Mouse (Mus musculus): ENCODE results near the gene Fam83f. TPM values are rescaled to one million over a fixed set of nuclear protein-coding genes. Genes with fewer than 3 reads are reported as not detected.
"Not testable (repeated sequence)": the region's sequence is repeated elsewhere in the genome, so short reads cannot be mapped to it uniquely, and the experiment has no call there.

The Fam83f gene
- polyA plus RNA-seq, 2 experiments = 0.81 to 1.2 TPM

- WGBS (ENCODE audit: insufficient replicate concordance) = 61% methylated on average over 3 of the region's 3 CpGs
- no peaks in the 10 kb centered on the region for H3K36me3 ChIP-seq (replicated peaks; ENCODE audit: control insufficient read depth, insufficient read depth, low read depth)
- no peak for ATAC-seq (ENCODE audit: insufficient read depth)
These were observed 59.9 kb downstream of the Fam83f start for GRCm38 (mm10) chr15:80731511-80731910.

GRCm38 (mm10) chr15:80732266-80733030 lies 60.8 kb downstream of the Fam83f start:
- no peak overlapping the region for H3K4me2 ChIP-seq (ENCODE audit: low read depth)
- H3K9me3 ChIP-seq (ENCODE audit: control insufficient read depth, low read length) = no peaks in the 10 kb centered on the region
- H3K9ac ChIP-seq (replicated peaks) = no peak overlapping the region
- no peak for ATAC-seq (ENCODE audit: insufficient read depth)
- no peak for DNase-seq (ENCODE audit: low read depth in 3 of 3, low spot score in 3 of 3)
- H3K36me3 ChIP-seq (replicated peaks; ENCODE audit: control insufficient read depth, insufficient read depth, low read depth) = no peaks in the 10 kb centered on the region
- no peak overlapping the region for H3K4me3 ChIP-seq (ENCODE audit: insufficient read depth in 1 of 2, low read depth in 2 of 2, low read length in 2 of 2)
- no peaks in the 10 kb centered on the region for H3K27me3 ChIP-seq (ENCODE audit: control insufficient read depth, insufficient read depth, low read length)
- peaks cover 0 to 2% of the 10 kb centered on the region in 2 experiments; a peak in 2 of 4 replicates for H3K4me1 ChIP-seq (replicated peaks; ENCODE audit: control insufficient read depth in 2 of 2, insufficient read depth in 2 of 2, low read length in 1 of 2)
- TF ChIP-seq CTCF (IDR thresholded peaks at IDR 0.05; ENCODE audit: low read depth) (no peak), EP300 (IDR thresholded peaks at IDR 0.05; ENCODE audit: low read depth) (no peak)
- no peak overlapping the region for H3K27ac ChIP-seq
- WGBS (ENCODE audit: insufficient replicate concordance) = 49% methylated on average over 4 of the region's 4 CpGs

More at GRCm38 (mm10) chr15:80731511-80731910, 59.9 kb downstream of the Fam83f start:
- no peak overlapping the region for H3K4me2 ChIP-seq (ENCODE audit: low read depth)
- no peaks in the 10 kb centered on the region for H3K27me3 ChIP-seq (ENCODE audit: control insufficient read depth, insufficient read depth, low read length)
- no peak overlapping the region for H3K27ac ChIP-seq
- DNase-seq (ENCODE audit: low read depth in 3 of 3, low spot score in 3 of 3) = no peak
- no peaks in the 10 kb centered on the region; a peak in 1 of 4 replicates for H3K4me1 ChIP-seq (replicated peaks; ENCODE audit: control insufficient read depth in 2 of 2, insufficient read depth in 2 of 2, low read length in 1 of 2)
- H3K9me3 ChIP-seq (ENCODE audit: control insufficient read depth, low read length) = no peaks in the 10 kb centered on the region
- TF ChIP-seq CTCF (IDR thresholded peaks at IDR 0.05; ENCODE audit: low read depth) (no peak), EP300 (IDR thresholded peaks at IDR 0.05; ENCODE audit: low read depth) (no peak)
- H3K9ac ChIP-seq (replicated peaks) = no peak overlapping the region
- no peak overlapping the region for H3K4me3 ChIP-seq (ENCODE audit: insufficient read depth in 1 of 2, low read depth in 2 of 2, low read length in 2 of 2)

- Histone ChIP-seq H3K36me3 (replicated peaks; ENCODE audit: control insufficient read depth, insufficient read depth, low read depth) (no peaks in the 10 kb centered on the region), H3K4me3 (ENCODE audit: insufficient read depth in 1 of 2, low read depth in 2 of 2, low read length in 2 of 2) (no peak overlapping the region), H3K9me3 (ENCODE audit: control insufficient read depth, low read length) (no peaks in the 10 kb centered on the region), H3K4me2 (ENCODE audit: low read depth) (no peak overlapping the region), H3K27me3 (ENCODE audit: control insufficient read depth, insufficient read depth, low read length) (no peaks in the 10 kb centered on the region), H3K9ac (replicated peaks) (no peak overlapping the region), H3K4me1 (replicated peaks; ENCODE audit: control insufficient read depth in 2 of 2, insufficient read depth in 2 of 2, low read length in 1 of 2) (peaks cover 6 to 14% of the 10 kb centered on the region in 2 experiments; a peak in 3 of 4 replicates), H3K27ac (no peak overlapping the region)
- DNase-seq (ENCODE audit: low read depth in 3 of 3, low spot score in 3 of 3) (no peak), ATAC-seq (ENCODE audit: insufficient read depth) (no peak)
- TF ChIP-seq EP300 (IDR thresholded peaks at IDR 0.05; ENCODE audit: low read depth) = no peak
- TF ChIP-seq CTCF (IDR thresholded peaks at IDR 0.05; ENCODE audit: low read depth) = no peak
- 68% methylated on average over 3 of the region's 3 CpGs for WGBS (ENCODE audit: insufficient replicate concordance)
These were observed 63.7 kb downstream of the Fam83f start for GRCm38 (mm10) chr15:80735300-80735699.

- ATAC-seq (ENCODE audit: insufficient read depth); H3K9ac ChIP-seq (replicated peaks); H3K36me3 ChIP-seq (replicated peaks; ENCODE audit: control insufficient read depth, insufficient read depth, low read depth); H3K27ac ChIP-seq; H3K4me2 ChIP-seq (ENCODE audit: low read depth); DNase-seq (ENCODE audit: low read depth in 3 of 3, low spot score in 3 of 3); H3K9me3 ChIP-seq (ENCODE audit: control insufficient read depth, low read length); H3K27me3 ChIP-seq (ENCODE audit: control insufficient read depth, insufficient read depth, low read length); H3K4me3 ChIP-seq (ENCODE audit: insufficient read depth in 1 of 2, low read depth in 2 of 2, low read length in 2 of 2): not testable (repeated sequence)
- WGBS (ENCODE audit: insufficient replicate concordance) = 90% methylated on average over 3 of the region's 4 CpGs
- H3K4me1 ChIP-seq (replicated peaks; ENCODE audit: control insufficient read depth in 2 of 2, insufficient read depth in 2 of 2, low read length in 1 of 2) = peaks cover 7 to 14% of the 10 kb centered on the region in 2 experiments; a peak in 3 of 4 replicates
These were observed 64.1 kb downstream of the Fam83f start for GRCm38 (mm10) chr15:80735708-80736107.

- DNase-seq (ENCODE audit: low read depth in 3 of 3, low spot score in 3 of 3) (no peak), ATAC-seq (ENCODE audit: insufficient read depth) (no peak)
- TF ChIP-seq EP300 (IDR thresholded peaks at IDR 0.05; ENCODE audit: low read depth) = no peak
- peak; percentile 66 for TF ChIP-seq CTCF (IDR thresholded peaks at IDR 0.05; ENCODE audit: low read depth)
- 37% methylated on average over 1 of the region's 1 CpGs for WGBS (ENCODE audit: insufficient replicate concordance)
- Histone ChIP-seq H3K36me3 (replicated peaks; ENCODE audit: control insufficient read depth, insufficient read depth, low read depth) (no peaks in the 10 kb centered on the region), H3K9me3 (ENCODE audit: control insufficient read depth, low read length) (no peaks in the 10 kb centered on the region), H3K27ac (no peak overlapping the region), H3K27me3 (ENCODE audit: control insufficient read depth, insufficient read depth, low read length) (no peaks in the 10 kb centered on the region), H3K4me3 (ENCODE audit: insufficient read depth in 1 of 2, low read depth in 2 of 2, low read length in 2 of 2) (no peak overlapping the region), H3K9ac (replicated peaks) (no peak overlapping the region), H3K4me2 (ENCODE audit: low read depth) (no peak overlapping the region), H3K4me1 (replicated peaks; ENCODE audit: control insufficient read depth in 2 of 2, insufficient read depth in 2 of 2, low read length in 1 of 2) (peaks cover 7 to 15% of the 10 kb centered on the region in 2 experiments; a peak in 3 of 4 replicates)
These were observed 64.9 kb downstream of the Fam83f start for GRCm38 (mm10) chr15:80736553-80736952.
